Mouse (Mus musculus): Measurements from ENCODE around the gene Sae1. TPM values are rescaled to one million over a fixed set of nuclear protein-coding genes. Genes with fewer than 3 reads are reported as not detected.

Sae1 gene
- total and polyA plus RNA-seq, 2 experiments from 2014 or later: 122 to 211 TPM

GRCm38 (mm10) chr7:16402449-16402848 is 14.8 kb upstream of the Sae1 start:
- peaks cover 29% of the 10 kb centered on the region for H3K4me1 ChIP-seq (ENCODE audit: insufficient read depth)
- no peaks in the 10 kb centered on the region for H3K9me3 ChIP-seq (ENCODE audit: low read length)
- ATAC-seq (no peak), DNase-seq (no peak)
- no peak for TF ChIP-seq CTCF (IDR thresholded peaks at IDR 0.05; ENCODE audit: low read depth)
- under 1% methylated on average over 9 of the region's 9 CpGs for WGBS
- peak overlapping the region; percentile 51 for H3K4me3 ChIP-seq (ENCODE audit: low read depth, low read length)
- no peaks in the 10 kb centered on the region for H3K27me3 ChIP-seq (ENCODE audit: insufficient read depth, low read length)
- H3K4me2 ChIP-seq (ENCODE audit: low read depth): peak overlapping the region; percentile 82
- peak overlapping the region; percentile 90 for H3K9ac ChIP-seq
- H3K36me3 ChIP-seq (ENCODE audit: insufficient read depth): no peaks in the 10 kb centered on the region
- H3K27ac ChIP-seq (ENCODE audit: low read depth, low read length): peak overlapping the region; percentile 100

- H3K36me3 ChIP-seq (ENCODE audit: insufficient read depth): no peaks in the 10 kb centered on the region
- H3K4me1 ChIP-seq (ENCODE audit: insufficient read depth): peaks cover 29% of the 10 kb centered on the region
- ATAC-seq (no peak), DNase-seq (peak; percentile 65)
- peak overlapping the region; percentile 90 for H3K9ac ChIP-seq
- H3K27ac ChIP-seq (ENCODE audit: low read depth, low read length): peak overlapping the region; percentile 100
- peak overlapping the region; percentile 82 for H3K4me2 ChIP-seq (ENCODE audit: low read depth)
- no peak for TF ChIP-seq CTCF (IDR thresholded peaks at IDR 0.05; ENCODE audit: low read depth)
- peak overlapping the region; percentile 51 for H3K4me3 ChIP-seq (ENCODE audit: low read depth, low read length)
- under 1% methylated on average over 17 of the region's 17 CpGs for WGBS
- no peaks in the 10 kb centered on the region for H3K27me3 ChIP-seq (ENCODE audit: insufficient read depth, low read length)
- H3K9me3 ChIP-seq (ENCODE audit: low read length): no peaks in the 10 kb centered on the region
These were observed 14.4 kb upstream of the Sae1 start for GRCm38 (mm10) chr7:16401991-16402431.

- H3K27me3 ChIP-seq (ENCODE audit: insufficient read depth, low read length): no peaks in the 10 kb centered on the region
- peak within 1 kb of the TSS; percentile 100 for H3K27ac ChIP-seq (ENCODE audit: low read depth, low read length)
- peaks cover 23% of the 10 kb centered on the region for H3K4me1 ChIP-seq (ENCODE audit: insufficient read depth)
- H3K9me3 ChIP-seq (ENCODE audit: low read length): no peaks in the 10 kb centered on the region
- H3K4me3 ChIP-seq (ENCODE audit: low read depth, low read length): peak within 1 kb of the TSS; percentile 51
- DNase-seq (peak; percentile 93), ATAC-seq (peak; percentile 26)
- WGBS: 1% methylated on average over 66 of the region's 85 CpGs
- H3K36me3 ChIP-seq (ENCODE audit: insufficient read depth): no peaks in the 10 kb centered on the region
- H3K9ac ChIP-seq: peak within 1 kb of the TSS; percentile 90
- peak; percentile 19; the same call in 1 of the 2 replicates for TF ChIP-seq CTCF (IDR thresholded peaks at IDR 0.05; ENCODE audit: low read depth)
- peak within 1 kb of the TSS; percentile 82 for H3K4me2 ChIP-seq (ENCODE audit: low read depth)
These were observed 13.3 kb upstream of the Sae1 start, which contains the start of gene Zc3h4 for GRCm38 (mm10) chr7:16400689-16401611. Gene Zc3h4 (plus strand): TSS chr7:16400910.

- no peak for TF ChIP-seq CTCF (IDR thresholded peaks at IDR 0.05; ENCODE audit: low read depth)
- under 1% methylated on average over 77 of the region's 77 CpGs for WGBS
- H3K36me3 ChIP-seq (ENCODE audit: insufficient read depth): no peaks in the 10 kb centered on the region
- H3K9me3 ChIP-seq (ENCODE audit: low read length): no peaks in the 10 kb centered on the region
- peak overlapping the region; percentile 100 for H3K27ac ChIP-seq (ENCODE audit: low read depth, low read length)
- peak overlapping the region; percentile 90 for H3K9ac ChIP-seq
- no peaks in the 10 kb centered on the region for H3K27me3 ChIP-seq (ENCODE audit: insufficient read depth, low read length)
- H3K4me2 ChIP-seq (ENCODE audit: low read depth): peak overlapping the region; percentile 82
- peaks cover 14% of the 10 kb centered on the region; the same call in 1 of the 2 replicates for H3K4me1 ChIP-seq (ENCODE audit: insufficient read depth)
- DNase-seq (peak; percentile 100), ATAC-seq (peak; percentile 94)
- peak overlapping the region; percentile 51 for H3K4me3 ChIP-seq (ENCODE audit: low read depth, low read length)
These were observed 12.4 kb upstream of the Sae1 start for GRCm38 (mm10) chr7:16399820-16400688.

GRCm38 (mm10) chr7:16399098-16399819 is 11.7 kb upstream of the Sae1 start:
- TF ChIP-seq CTCF (IDR thresholded peaks at IDR 0.05; ENCODE audit: low read depth): no peak
- H3K36me3 ChIP-seq (ENCODE audit: insufficient read depth): no peaks in the 10 kb centered on the region
- DNase-seq: no peak
- H3K4me1 ChIP-seq (ENCODE audit: insufficient read depth): peaks cover 6% of the 10 kb centered on the region; the same call in 1 of the 2 replicates
- peak overlapping the region; percentile 38 for H3K9ac ChIP-seq
- peak overlapping the region; percentile 51 for H3K4me3 ChIP-seq (ENCODE audit: low read depth, low read length)
- ATAC-seq: peak; percentile 56
- WGBS: 1% methylated on average over 31 of the region's 31 CpGs
- no peaks in the 10 kb centered on the region for H3K27me3 ChIP-seq (ENCODE audit: insufficient read depth, low read length)
- H3K4me2 ChIP-seq (ENCODE audit: low read depth): peak overlapping the region; percentile 82
- peak overlapping the region; percentile 100 for H3K27ac ChIP-seq (ENCODE audit: low read depth, low read length)
- no peaks in the 10 kb centered on the region for H3K9me3 ChIP-seq (ENCODE audit: low read length)
